Mouse (Mus musculus) liver, embryonic 11.5 days (tissue): ENCODE results near the gene Eif4e1b. TPM values are rescaled to one million over a fixed set of nuclear protein-coding genes. Genes with fewer than 3 reads are reported as not detected.

ENCODE experiments used
- ATAC-seq: fragments of 200-750 bp; cut with Nextera tagmentation; replicated peaks from 2 replicates; pipeline ENCODE4 v1.8.0; 2017; ENCODE audit warnings: moderate number of reproducible peaks, mild to moderate bottlenecking, moderate TSS enrichment, moderate library complexity; ENCODE audit not compliant: low FRiP score
- DNase-seq: peaks from one replicate; pipeline ENCODE4 v3.0.0-alpha.2; 2017; ENCODE audit warnings: low spot score
- H3K27ac ChIP-seq: fragments of 300-500 bp; sonication (generic); 2 replicates; pipeline ENCODE4 v1.5.1; 2014; ENCODE audit warnings: mild to moderate bottlenecking, low read depth, low read length, control low read depth
- H3K27me3 ChIP-seq: fragments of 300-500 bp; sonication (generic); replicated peaks from 2 replicates; pipeline ENCODE4 v1.6.1; 2014; ENCODE audit warnings: low read length, mixed read lengths; ENCODE audit not compliant: control insufficient read depth, insufficient read depth
- H3K36me3 ChIP-seq: fragments of 300-500 bp; sonication (generic); 2 replicates; pipeline ENCODE4 v1.6.1; 2014; ENCODE audit warnings: mild to moderate bottlenecking, low read length, moderate library complexity, mixed read lengths; ENCODE audit not compliant: control insufficient read depth, insufficient read depth
- H3K4me1 ChIP-seq: fragments of 300-500 bp; sonication (generic); replicated peaks from 2 replicates; pipeline ENCODE4 v1.6.1; 2014; ENCODE audit warnings: low read length, mixed read lengths; ENCODE audit not compliant: control insufficient read depth, insufficient read depth
- H3K4me2 ChIP-seq: fragments of 300-500 bp; sonication (generic); 2 replicates; pipeline ENCODE4 v1.6.1; 2014; ENCODE audit warnings: mild to moderate bottlenecking, control low read depth, moderate library complexity
- H3K4me3 ChIP-seq: fragments of 300-500 bp; sonication (generic); 2 replicates; pipeline ENCODE4 v1.5.1; 2014; ENCODE audit warnings: low read depth, low read length, control low read depth
- H3K9ac ChIP-seq: fragments of 300-500 bp; sonication (generic); 2 replicates; pipeline ENCODE4 v1.6.1; 2014; ENCODE audit warnings: low read depth, low read length, control low read depth
- H3K9me3 ChIP-seq: fragments of 300-500 bp; sonication (generic); 2 replicates; pipeline ENCODE4 v1.6.1; 2016; ENCODE audit warnings: low read length, inconsistent platforms, mixed read lengths; ENCODE audit not compliant: control insufficient read depth
- WGBS: fragments of 180-500 bp; shearing (Covaris S2); extraction: QIAGEN DNeasy Blood & Tissue Kit; methylation state at CpG from one replicate; pipeline ENCODE4 v1.1.7; 2014; 5-methylcytosine and 5-hydroxymethylcytosine counted together
- polyA plus RNA-seq: library from polyadenylated mRNA; unstranded; fragments of >200 nt; fragmentation: Nextera tagmentation; extraction: Ambion mirVana; gene quantifications from 2 replicates; pipeline ENCODE4 v1.2.1, GENCODE M21; 2014

The Eif4e1b gene
- polyA plus RNA-seq, 1 experiment from 2014 or later = not detected

DNA sequence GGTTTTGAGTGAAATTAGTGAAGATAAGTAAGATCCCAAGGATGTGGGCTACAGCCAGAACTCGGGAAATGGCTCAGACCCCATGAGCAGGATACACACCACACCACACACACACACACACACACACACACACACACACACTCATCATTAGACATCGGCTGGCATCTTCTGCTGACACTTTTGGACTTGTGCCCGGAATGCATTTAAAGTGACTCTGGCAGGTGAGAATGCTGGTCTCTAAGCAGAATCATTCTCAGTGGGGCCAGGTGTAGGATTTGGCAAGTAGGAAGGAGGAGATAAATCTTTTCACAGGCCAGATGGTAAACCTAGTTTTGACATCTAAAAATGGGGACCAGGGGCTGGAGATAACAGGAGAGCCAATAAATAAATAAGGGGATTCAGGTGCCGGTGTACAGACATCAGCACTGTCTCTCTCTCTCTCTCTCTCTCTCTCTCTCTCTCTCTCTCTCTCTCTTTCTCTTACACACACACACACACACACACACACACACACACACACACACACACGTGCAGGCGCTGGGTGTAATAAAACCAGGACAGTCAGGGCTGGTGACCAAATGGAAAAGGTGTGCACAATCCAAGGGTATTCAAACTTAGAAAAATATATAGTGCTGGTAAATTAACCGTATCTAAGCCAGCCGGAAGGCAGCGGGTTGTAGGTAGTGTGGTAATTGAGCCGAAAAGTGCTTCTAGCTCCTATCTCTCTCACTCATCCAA is 26.5 kb upstream of the Eif4e1b start:
- Histone ChIP-seq H3K27ac (no peak overlapping the region), H3K4me3 (peak overlapping the region; percentile 44; the same call in 1 of the 2 replicates), H3K36me3 (no peaks in the 10 kb centered on the region), H3K9ac (no peak overlapping the region), H3K4me2 (peak overlapping the region; percentile 66), H3K9me3 (no peaks in the 10 kb centered on the region), H3K27me3 (peaks cover 36% of the 10 kb centered on the region), H3K4me1 (no peaks in the 10 kb centered on the region)
- ATAC-seq = no peak
- DNase-seq = no peak
- 53% methylated on average over 10 of the region's 10 CpGs for WGBS

DNA sequence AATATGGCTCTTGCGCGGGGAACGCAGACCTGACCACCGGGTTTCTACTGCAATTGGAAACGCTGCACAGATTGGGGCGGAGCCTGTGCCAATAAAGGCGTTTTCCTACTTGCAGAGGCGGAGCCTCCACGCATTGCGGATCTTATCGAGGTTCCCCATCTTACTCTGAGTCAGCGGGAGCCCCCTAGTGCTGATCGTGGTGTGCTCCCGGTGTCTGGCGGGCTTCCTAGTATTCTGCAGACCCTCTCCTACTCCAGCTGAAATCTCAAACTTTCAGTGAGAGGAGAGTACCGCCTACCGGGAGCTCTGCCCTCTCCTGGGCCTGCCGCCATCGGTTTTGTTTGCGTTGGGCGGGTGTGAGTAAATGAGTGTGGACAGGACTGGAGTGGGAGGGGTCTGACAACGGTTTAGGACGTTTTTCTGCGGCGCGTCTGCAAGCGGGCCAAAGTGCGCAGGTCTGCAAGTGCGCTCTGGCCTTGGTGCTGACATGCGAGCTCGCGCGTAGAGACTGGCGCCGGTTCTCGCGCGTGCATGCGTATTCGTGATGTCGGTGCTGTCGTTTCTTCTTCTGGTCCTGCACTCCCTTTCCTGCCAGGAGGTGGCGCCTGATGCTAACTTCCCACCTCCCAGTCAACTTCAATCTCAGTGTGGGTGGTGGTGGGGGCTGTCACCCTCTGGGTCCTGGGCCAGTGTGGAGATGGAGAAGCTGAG is 25.6 kb upstream of the Eif4e1b start:
- peak overlapping the region; percentile 66 for H3K4me2 ChIP-seq
- WGBS = under 1% methylated on average over 43 of the region's 43 CpGs
- ATAC-seq (peak; percentile 70), DNase-seq (peak; percentile 79)
- H3K36me3 ChIP-seq = no peaks in the 10 kb centered on the region
- H3K9ac ChIP-seq = no peak overlapping the region
- H3K4me3 ChIP-seq = peak overlapping the region; percentile 44
- H3K9me3 ChIP-seq = no peaks in the 10 kb centered on the region
- peaks cover 42% of the 10 kb centered on the region for H3K27me3 ChIP-seq
- no peaks in the 10 kb centered on the region for H3K4me1 ChIP-seq
- no peak overlapping the region for H3K27ac ChIP-seq

DNA sequence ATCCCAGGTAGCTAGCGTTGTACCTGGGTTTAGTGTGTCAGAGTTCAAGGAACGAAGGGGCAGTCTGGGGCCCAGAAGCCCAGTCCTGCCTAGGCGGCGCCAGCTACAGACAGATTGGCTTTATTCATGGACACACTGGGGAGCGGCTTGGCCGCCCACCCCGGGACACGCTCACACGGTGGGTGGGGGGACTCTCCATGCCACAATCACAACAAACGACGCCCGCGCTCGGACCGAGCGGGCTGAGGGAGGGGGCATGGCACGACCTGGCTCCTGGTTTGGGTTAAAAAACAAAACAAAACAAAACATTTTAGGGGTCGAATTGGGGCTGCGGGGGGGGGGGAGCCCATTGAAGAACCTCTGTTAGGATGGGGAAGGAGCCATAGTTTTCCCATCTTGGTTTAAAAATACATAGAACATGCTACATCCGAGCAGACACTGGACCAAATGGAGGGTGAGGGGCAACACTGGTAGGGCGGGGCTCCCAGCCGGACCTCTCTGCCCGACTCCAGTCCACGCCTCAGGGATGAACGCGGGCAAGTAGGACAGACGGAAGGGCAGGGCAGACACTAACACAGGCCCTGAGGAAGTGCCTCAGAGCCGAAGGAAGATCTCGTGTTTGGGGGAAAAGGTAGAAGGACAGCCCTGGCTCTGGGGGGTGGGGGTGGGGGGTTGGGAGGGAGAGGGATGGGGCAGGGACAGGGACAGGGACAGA is 24.9 kb upstream of the Eif4e1b start:
- peaks cover 49% of the 10 kb centered on the region for H3K27me3 ChIP-seq
- peak overlapping the region; percentile 66 for H3K4me2 ChIP-seq
- H3K9me3 ChIP-seq = no peaks in the 10 kb centered on the region
- WGBS = 6% methylated on average over 29 of the region's 29 CpGs
- H3K9ac ChIP-seq = no peak overlapping the region
- no peaks in the 10 kb centered on the region for H3K36me3 ChIP-seq
- H3K27ac ChIP-seq = no peak overlapping the region
- ATAC-seq (no peak), DNase-seq (no peak)
- no peak overlapping the region for H3K4me3 ChIP-seq
- no peaks in the 10 kb centered on the region for H3K4me1 ChIP-seq

DNA sequence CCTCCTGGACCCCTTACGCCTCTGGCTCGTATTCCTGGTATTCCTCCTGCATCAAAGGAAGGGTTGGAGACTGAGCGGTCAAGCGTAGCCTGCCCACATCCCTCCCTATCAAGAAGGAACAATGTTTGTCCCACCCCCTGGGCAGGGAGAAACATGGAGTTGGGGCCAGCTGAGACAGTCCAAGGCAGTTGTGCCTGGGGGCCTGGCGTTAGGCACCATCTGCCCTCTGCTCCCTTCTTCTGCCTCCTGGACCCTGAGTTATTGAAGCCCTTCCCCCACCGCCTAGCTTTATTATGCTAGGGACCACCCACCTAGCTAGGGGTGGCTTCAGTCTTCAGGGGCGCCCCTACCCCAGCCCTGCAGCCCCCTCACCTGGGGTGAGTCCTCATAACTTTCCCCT is 24.3 kb upstream of the Eif4e1b start:
- Histone ChIP-seq H3K4me3 (no peak overlapping the region), H3K27me3 (peaks cover 51% of the 10 kb centered on the region), H3K9me3 (no peaks in the 10 kb centered on the region), H3K36me3 (no peaks in the 10 kb centered on the region), H3K4me1 (no peaks in the 10 kb centered on the region), H3K27ac (no peak overlapping the region), H3K9ac (no peak overlapping the region), H3K4me2 (no peak overlapping the region)
- no peak for DNase-seq
- no peak for ATAC-seq
- WGBS = 18% methylated on average over 7 of the region's 7 CpGs

DNA sequence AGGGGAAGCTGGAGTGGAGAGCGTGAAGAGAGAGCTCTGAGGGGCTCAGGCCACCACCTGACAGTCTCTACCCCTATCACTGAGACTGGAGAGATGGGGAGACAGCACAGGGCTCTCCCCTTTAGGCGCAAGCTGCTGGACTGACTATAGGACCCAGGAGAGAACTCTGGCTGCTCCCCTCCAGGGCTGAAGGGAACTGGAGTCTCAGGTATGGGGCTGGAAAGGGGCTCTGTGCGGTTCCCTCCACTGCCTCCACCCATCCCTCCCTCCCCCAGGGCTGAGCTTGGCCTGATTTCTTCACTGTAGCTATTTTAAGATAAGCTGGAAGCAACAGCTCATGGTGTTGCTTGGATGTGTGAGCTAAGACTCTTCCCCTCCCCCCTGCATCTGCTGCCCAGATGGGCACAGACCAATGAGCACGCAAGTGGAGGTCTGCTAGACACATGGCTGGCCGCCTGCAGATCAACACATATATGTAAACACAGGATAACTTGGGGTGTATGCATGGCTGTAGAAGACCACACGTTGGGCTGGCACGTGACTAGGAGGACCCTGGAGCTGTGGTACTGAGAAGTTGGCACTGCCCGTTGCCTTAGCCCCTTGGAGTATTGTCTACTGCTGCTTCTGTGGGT is 23.5 kb upstream of the Eif4e1b start:
- no peak overlapping the region for H3K27ac ChIP-seq
- H3K9me3 ChIP-seq = no peaks in the 10 kb centered on the region
- H3K4me1 ChIP-seq = no peaks in the 10 kb centered on the region
- H3K4me2 ChIP-seq = no peak overlapping the region
- H3K36me3 ChIP-seq = no peaks in the 10 kb centered on the region
- H3K9ac ChIP-seq = no peak overlapping the region
- H3K4me3 ChIP-seq = no peak overlapping the region
- DNase-seq (no peak), ATAC-seq (no peak)
- H3K27me3 ChIP-seq = peaks cover 59% of the 10 kb centered on the region
- 56% methylated on average over 8 of the region's 8 CpGs for WGBS

DNA sequence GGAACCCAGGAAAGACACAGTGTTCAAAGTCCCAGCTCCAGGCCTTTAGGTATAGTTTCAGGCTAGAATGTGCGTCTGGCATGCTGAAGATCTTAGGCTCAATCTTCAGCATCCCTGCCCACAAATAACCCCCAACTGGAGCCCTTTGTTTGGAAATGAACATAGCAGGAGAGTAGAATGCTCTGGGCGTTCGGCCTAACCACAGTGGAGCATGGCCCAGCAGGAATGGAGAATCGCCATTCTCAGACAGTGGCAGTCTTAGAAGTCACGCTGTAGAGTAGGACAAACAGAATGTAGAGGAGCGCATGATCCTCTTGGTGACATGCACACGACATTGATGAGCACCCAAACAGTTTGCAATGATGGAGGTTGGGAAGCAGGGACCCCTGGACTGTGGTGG is 22.9 kb upstream of the Eif4e1b start:
- Histone ChIP-seq H3K4me2 (no peak overlapping the region), H3K36me3 (no peaks in the 10 kb centered on the region), H3K27me3 (peaks cover 62% of the 10 kb centered on the region), H3K9me3 (no peaks in the 10 kb centered on the region), H3K4me1 (no peaks in the 10 kb centered on the region), H3K27ac (no peak overlapping the region), H3K9ac (no peak overlapping the region), H3K4me3 (no peak overlapping the region)
- DNase-seq = no peak
- WGBS = 74% methylated on average over 7 of the region's 7 CpGs
- ATAC-seq = no peak

DNA sequence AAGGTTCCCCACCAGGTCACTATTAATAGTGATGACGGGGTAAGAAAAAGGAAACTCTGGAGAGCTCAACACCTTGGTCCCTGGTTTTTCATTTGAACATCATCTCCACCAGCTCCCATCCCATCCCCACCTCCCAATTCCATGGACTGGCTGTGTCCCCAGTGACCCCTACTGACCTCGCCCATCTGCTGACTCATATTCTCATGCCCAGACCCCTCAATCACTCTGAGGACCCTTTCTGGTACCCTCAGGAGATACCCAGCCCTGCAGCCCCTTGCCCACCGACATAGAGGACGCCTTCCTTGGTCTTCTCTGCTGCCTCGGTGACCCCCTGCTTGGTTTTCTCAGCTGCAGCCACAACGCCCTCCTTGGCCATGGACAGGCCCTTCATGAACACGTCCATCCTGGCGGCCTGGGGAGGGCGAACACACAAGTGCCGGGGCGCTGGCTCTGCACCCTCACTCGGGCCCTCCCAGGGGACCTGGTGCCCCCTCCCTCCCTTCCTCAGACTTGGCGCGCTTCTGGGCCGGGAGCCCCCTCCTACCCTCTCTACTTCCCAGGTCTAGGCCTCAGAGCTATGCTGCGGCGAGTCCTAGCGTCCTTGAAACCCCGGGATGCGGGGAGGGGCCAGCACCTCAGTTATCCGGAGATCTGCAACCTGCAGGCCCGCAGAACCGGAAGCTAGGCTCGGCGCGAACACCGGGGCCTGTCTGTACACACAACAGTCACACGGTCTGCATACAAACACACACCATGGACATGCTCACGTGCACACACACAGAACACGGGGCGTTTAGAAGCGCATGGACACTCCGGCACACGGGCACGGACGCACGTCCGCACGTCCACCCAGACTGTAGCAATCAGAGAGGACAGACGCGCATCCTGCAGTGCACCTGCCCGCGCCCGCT is 18.3 kb upstream of the Eif4e1b start:
- Histone ChIP-seq H3K9ac (no peak overlapping the region), H3K4me1 (no peaks in the 10 kb centered on the region), H3K36me3 (no peaks in the 10 kb centered on the region), H3K4me3 (peak overlapping the region; percentile 27), H3K4me2 (peak overlapping the region; percentile 55), H3K9me3 (no peaks in the 10 kb centered on the region), H3K27me3 (peaks cover 54% of the 10 kb centered on the region), H3K27ac (no peak overlapping the region)
- ATAC-seq (no peak), DNase-seq (no peak)
- 6% methylated on average over 44 of the region's 44 CpGs for WGBS
